Mouse (Mus musculus): ENCODE results near the gene Gm9970.

The Gm9970 gene

DNA sequence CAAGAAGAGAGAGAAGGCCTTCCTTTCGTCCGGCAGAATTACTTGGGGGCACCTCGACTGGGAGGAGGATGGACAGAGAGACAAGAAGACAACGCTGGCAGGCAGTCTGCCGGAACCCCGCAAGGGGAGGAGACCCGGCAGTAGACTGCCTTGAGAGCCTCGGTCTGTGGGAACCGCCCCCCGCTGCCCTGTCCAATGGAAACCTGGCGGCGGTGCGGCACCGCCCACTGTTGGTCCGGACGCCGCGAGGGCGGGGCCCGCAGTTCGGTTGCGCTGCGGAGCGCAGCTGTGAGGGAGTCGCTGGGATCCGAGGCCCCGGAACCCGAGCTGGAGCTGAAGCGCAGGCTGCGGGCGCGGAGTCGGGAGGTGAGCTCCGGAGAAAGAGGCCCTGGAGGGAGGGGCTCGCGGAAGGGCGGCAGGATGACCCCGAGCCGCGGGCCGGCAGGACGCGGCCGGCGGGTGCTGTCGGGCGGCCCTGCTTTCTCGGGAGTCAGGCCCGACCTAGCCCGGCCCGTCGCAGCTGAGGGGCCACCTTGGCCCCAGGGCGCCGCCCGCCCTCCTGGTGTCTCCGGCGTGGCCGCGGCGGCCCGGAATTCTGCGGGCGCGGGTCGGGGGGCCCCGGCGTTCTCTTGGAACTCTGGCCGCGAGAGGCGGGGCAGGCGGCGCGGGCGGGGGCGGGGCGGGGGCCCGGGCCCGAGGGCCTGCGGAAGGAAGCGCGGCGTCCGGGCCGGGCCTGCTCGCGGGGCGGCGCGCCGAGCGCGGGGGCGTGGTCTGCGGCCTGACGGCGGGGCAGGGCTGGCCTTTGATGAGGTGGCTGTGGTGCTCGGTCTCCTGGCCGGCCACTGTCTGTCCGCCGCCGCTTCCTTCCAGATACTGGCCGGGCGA, at the start of gene Gm9970, which contains the start of gene Nrbp1:
Gene Gm9970, minus strand, starts transcription at position 596 of the 885 bp plus-strand sequence.
Gene Nrbp1, plus strand, starts transcription at position 228 of the 885 bp plus-strand sequence.
- peak; percentile 96 for DNase-seq (ENCODE audit: low spot score)

GRCm38 (mm10) chr5:31289626-31290230, 48.7 kb upstream of the Gm9970 start:
- no peak for DNase-seq (ENCODE audit: low spot score)

DNA sequence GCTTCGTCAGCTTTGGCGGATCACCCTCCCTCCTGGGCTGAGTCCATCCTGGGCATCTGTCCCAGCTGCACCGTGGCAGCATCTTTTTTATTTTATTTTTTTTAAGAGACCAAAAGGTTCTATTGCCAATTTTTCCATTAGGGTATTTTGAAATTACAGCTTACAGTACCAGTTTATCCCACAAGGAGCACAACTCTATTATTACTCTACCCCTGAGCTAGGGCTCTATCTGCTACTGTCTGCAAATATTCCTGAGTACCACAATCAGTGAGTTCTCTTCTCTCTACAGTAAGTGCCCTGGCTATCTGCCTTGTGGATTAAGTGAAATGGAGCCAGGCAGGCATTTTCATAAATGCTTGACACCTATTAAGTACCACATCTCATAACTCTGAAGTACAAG, 47.6 kb upstream of the Gm9970 start:
- no peak for DNase-seq (ENCODE audit: low spot score)

GRCm38 (mm10) chr5:31288225-31288624, 47.2 kb upstream of the Gm9970 start:
- no peak for DNase-seq (ENCODE audit: low spot score)

- DNase-seq (ENCODE audit: low spot score) = no peak
Measured at GRCm38 (mm10) chr5:31279245-31279988, 38.4 kb upstream of the Gm9970 start.

DNA sequence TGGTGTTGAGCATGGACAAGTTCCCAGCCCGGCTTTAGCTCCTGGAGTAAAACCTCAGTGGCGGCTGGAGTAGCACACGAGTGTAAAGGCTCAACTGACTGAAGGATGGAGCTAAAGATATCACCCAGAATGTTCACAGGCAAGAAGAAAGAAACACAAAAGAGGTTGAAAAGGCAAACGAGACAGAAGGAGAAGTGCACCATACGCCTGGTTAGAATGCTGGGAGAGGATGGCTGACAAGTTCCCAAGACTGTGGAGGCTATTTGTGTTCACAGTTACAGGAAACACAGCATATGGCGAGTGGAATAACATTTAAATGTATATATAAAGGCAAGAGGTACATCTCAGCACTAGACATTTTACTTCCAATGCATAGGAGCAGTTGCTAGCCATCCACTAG, 32.0 kb upstream of the Gm9970 start:
- DNase-seq (ENCODE audit: low spot score) = no peak

DNA sequence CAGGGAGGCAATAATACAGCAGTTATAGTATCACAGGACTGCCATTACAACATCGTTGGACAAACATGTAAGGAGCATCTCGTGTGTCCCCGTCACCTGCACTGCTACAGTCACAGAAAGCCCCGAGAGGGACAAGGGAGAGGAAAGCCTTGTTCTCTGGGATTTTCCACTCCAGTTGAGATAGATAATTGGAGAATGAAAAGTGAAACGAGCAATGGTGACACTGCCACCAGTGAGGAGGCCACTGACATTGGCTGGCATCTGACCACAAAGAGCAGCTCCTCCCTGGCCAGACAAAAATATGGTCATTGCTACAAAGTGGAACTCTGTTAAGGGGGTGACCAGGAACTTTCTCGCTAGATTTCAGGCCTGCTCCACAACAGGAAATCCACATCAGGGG, 26.7 kb upstream of the Gm9970 start:
- no peak for DNase-seq (ENCODE audit: low spot score)

DNA sequence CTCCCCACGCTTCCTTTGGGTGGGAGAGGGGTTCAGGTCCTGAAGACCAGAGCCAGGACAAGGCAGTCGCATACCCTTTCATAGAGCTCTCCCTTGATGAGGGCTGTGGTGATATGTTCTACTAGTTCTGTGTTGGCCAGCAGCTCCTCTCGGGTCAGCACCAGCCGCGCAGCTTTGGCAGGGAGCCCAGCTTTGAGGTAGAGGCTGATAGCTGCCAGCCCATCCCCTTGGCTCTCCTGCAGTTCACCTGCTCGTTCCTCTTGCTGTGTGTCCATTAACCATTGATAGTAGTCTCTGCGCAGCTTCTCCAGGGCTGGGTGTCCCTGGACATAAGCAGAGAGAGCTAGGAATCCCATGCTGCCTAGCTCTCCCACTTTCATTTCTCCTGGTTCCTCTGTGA, 25.1 kb upstream of the Gm9970 start:
- no peak for DNase-seq (ENCODE audit: low spot score)

- no peak for DNase-seq (ENCODE audit: low spot score)
Measured at GRCm38 (mm10) chr5:31257616-31258015, 16.6 kb upstream of the Gm9970 start.

GRCm38 (mm10) chr5:31255971-31256370, 14.9 kb upstream of the Gm9970 start:
- DNase-seq (ENCODE audit: low spot score) = no peak

GRCm38 (mm10) chr5:31255381-31255780, 14.3 kb upstream of the Gm9970 start:
- no peak for DNase-seq (ENCODE audit: low spot score)

DNA sequence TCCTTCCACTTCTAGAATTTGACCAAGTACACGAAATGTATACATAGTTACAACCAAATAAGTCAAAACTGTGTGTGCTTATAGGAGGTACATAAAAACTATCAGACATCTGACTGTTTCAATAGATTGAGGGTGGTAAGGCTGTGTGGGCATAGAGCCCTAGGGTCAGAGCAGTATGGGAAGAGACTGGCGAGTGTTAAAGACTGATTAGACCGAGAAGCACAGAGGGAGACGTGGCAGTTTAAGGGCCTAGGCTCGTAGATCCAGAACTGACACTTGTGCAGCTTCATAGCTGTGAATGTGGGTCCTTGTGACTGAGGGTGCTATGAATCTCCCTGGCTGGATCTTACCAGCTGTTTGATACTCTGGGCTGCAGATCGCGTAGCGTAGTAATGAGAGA, 13.9 kb upstream of the Gm9970 start:
- no peak for DNase-seq (ENCODE audit: low spot score)

DNA sequence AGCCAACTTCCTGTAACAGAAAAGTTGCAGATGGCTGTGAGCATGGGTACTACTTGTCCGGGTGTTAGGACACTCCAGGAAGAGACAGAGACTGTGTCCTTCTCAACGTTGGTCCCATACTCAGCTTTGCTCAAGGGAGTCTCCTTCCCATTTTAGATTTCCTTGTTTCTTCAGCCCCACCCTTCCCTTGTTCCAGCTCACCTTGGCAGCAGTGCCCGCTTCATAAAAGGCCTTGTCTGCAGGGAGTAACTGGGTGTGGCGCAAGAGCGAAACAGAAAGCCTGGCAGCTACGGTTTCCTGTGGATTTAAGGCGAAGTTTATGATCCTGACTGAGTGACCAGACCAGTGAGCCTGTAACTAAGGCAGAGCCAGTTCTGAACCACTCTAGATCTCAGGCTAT, 13.4 kb upstream of the Gm9970 start:
- peak; percentile 43 for DNase-seq (ENCODE audit: low spot score)

DNA sequence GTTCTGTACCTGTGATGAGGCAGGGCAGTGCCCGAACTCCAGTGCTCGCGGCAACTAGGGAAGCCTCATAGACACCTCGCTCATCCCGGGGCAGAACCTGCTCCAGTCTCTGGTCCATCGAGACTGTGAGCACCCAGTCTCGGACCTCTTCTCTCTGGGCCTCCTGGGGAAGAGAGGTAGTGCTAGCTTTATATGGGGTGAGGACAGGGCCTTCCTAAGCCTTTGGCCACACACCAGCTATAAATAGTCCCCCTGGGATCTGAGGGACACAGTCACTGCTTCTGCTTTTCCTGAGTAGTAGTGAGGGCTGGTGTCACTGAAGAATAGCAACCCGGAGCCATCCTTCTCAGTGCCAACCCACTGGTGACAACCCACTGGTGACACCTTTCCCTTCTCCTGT, 12.8 kb upstream of the Gm9970 start:
- DNase-seq (ENCODE audit: low spot score) = no peak

DNA sequence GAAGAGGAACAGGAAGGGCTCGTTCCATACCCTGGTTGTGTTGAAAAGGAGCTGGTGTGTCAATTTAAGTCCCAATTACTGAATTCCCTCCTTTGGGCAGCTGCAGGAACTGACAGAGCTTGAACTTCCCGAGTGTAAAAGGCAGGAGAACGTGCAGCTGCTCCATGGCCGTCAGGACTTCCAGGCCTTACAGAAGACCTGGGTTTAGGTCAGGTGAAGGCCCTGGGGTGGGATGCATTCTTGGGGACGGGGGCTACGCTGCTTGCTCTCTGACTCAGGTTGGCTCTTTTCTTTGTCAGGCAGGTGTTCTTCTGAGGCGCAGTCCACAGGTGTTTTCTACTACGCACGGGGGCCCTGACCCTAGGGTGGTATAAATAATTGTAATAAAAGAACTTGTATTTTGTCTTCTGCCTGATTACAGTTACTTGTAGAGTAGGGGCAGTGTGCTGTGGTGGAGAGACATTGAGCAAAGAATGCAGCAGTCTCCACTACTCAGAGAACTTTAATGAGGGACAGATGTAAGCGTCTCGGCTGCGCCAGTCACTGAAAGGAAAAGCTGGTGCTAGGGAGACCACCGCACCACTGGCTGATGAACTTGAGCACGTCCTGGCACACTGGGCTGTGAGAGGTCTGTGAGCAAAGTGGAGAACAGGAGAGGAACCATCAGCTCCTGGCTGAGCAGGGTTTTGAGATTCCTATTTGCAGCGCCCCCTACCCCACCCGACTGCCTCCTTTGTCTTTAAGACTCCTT, 11.9 kb upstream of the Gm9970 start:
- DNase-seq (ENCODE audit: low spot score) = no peak

DNA sequence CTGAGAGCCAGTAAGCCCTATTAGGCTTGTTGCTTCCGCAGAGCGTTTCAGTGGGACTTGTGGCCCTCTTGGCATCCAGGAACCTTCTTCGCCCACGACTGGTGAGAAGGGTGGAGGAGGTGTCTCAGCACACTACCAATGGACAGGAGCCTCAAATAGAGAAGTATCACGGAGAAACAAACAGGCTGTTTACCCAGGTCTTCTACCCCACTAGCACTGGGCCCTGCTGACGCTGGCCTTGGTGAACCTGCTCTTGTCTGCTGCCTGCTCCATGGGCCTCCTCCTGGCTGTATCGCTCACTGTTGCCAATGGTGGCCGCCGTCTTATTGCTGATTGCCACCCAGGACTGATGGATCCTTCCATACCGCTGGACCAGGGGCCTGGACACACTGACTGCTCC, 11.1 kb upstream of the Gm9970 start:
- no peak for DNase-seq (ENCODE audit: low spot score)

DNA sequence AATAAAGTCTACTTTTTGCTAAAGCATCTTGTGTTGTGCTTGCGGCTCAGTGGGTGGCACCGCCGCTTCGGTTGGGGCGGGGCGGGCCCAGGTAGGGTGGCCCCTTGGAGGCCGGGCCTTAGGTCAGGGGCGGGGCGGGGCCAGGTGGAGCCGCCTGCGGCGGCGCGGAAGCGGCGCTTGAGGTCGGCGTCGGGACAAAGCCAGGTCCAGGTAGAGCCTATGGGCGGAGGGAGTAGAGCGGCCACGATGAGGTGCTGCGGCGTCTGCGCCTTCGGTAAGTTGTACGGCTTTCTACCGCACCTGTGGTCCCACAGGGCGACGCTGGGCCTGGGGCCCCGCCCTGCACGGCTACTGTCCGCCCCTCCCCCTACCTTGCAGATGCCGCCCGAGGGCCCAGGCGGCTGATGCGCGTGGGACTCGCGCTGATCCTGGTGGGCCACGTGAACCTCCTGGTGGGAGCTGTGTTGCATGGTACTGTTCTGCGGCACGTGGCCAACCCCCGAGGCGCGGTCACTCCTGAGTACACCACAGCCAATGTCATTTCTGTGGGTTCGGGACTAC, 10.6 kb upstream of the Gm9970 start, which contains the start of gene Krtcap3:
Gene Krtcap3, plus strand, starts transcription at position 151 of the 561 bp plus-strand sequence.
- peak; percentile 57 for DNase-seq (ENCODE audit: low spot score)

GRCm38 (mm10) chr5:31250716-31251115, 9.7 kb upstream of the Gm9970 start:
- DNase-seq (ENCODE audit: low spot score) = no peak

- DNase-seq (ENCODE audit: low spot score) = no peak
Measured at GRCm38 (mm10) chr5:31242191-31242590, 1.2 kb upstream of the Gm9970 start.

- DNase-seq (ENCODE audit: low spot score) = no peak
Measured at GRCm38 (mm10) chr5:31241522-31242034, 546 bp upstream of the Gm9970 start.

GRCm38 (mm10) chr5:31226641-31227040, 14.4 kb downstream of the Gm9970 start:
- no peak for DNase-seq (ENCODE audit: low spot score)

All from ovary, postnatal 36 days (tissue).